Mouse (Mus musculus): ENCODE results near the gene Ifi213.
"Not testable (repeated sequence)": the region's sequence is repeated elsewhere in the genome, so short reads cannot be mapped to it uniquely, and the experiment has no call there.

The Ifi213 gene

GRCm38 (mm10) chr1:173598838-173599494, at the start of gene Ifi213:
Gene Ifi213 (minus strand): TSS chr1:173599274.
- DNase-seq (ENCODE audit: low read depth) = not testable (repeated sequence)

- no peak for DNase-seq (ENCODE audit: low read depth)
Measured at GRCm38 (mm10) chr1:173645393-173645792, 46.3 kb upstream of the Ifi213 start.

GRCm38 (mm10) chr1:173633969-173634645, 35.0 kb upstream of the Ifi213 start:
- no peak for DNase-seq (ENCODE audit: low read depth)

- DNase-seq (ENCODE audit: low read depth) = not testable (repeated sequence)
Measured at GRCm38 (mm10) chr1:173630622-173631021, 31.5 kb upstream of the Ifi213 start, which contains the start of gene Ifi209. Gene Ifi209 (plus strand): TSS chr1:173630917.

GRCm38 (mm10) chr1:173626686-173627085, 27.6 kb upstream of the Ifi213 start:
- DNase-seq (ENCODE audit: low read depth) = no peak

- no peak for DNase-seq (ENCODE audit: low read depth)
Measured at GRCm38 (mm10) chr1:173624052-173624451, 25.0 kb upstream of the Ifi213 start.

GRCm38 (mm10) chr1:173622216-173622615, 23.1 kb upstream of the Ifi213 start:
- DNase-seq (ENCODE audit: low read depth) = not testable (repeated sequence)

GRCm38 (mm10) chr1:173610291-173610690, 11.2 kb upstream of the Ifi213 start:
- not testable (repeated sequence) for DNase-seq (ENCODE audit: low read depth)

GRCm38 (mm10) chr1:173589698-173590097, 9.4 kb downstream of the Ifi213 start:
- DNase-seq (ENCODE audit: low read depth) = not testable (repeated sequence)

GRCm38 (mm10) chr1:173579921-173580585, 19.0 kb downstream of the Ifi213 start:
- no peak for DNase-seq (ENCODE audit: low read depth)

- no peak for DNase-seq (ENCODE audit: low read depth)
Measured at GRCm38 (mm10) chr1:173579079-173579478, 20.0 kb downstream of the Ifi213 start.

GRCm38 (mm10) chr1:173550491-173551050, 48.5 kb downstream of the Ifi213 start:
- not testable (repeated sequence) for DNase-seq (ENCODE audit: low read depth)

GRCm38 (mm10) chr1:173548798-173549197, 50.3 kb downstream of the Ifi213 start:
- not testable (repeated sequence) for DNase-seq (ENCODE audit: low read depth)

- DNase-seq (ENCODE audit: low read depth) = not testable (repeated sequence)
Measured at GRCm38 (mm10) chr1:173535791-173536190, 63.3 kb downstream of the Ifi213 start, which contains the start of gene Ifi214. Gene Ifi214 (minus strand): TSS chr1:173535957.

GRCm38 (mm10) chr1:173521452-173521851, 77.6 kb downstream of the Ifi213 start:
- DNase-seq (ENCODE audit: low read depth) = no peak
